Mouse (Mus musculus) adrenal gland (tissue): ENCODE measurements around the gene Dnase1l2.

ENCODE experiments used
- intact Hi-C: fragments of 180-260 bp; cut with DNase I; formaldehyde crosslinking; loops from one replicate; pipeline ENCODE4 v1.15.1; 2025
- long read RNA-seq, 2 experiments: library from polyadenylated mRNA; unstranded; transcript quantifications; one replicate each; pipeline ENCODE4 v2.0.0; 2020; ENCODE audit warnings: borderline replicate concordance in 1 of 2; ENCODE audit not compliant: insufficient replicate concordance in 1 of 2

Dnase1l2 gene
- long read RNA-seq, experiment 1, result 0 reads
- long read RNA-seq, experiment 2, result 0 reads

DNA sequence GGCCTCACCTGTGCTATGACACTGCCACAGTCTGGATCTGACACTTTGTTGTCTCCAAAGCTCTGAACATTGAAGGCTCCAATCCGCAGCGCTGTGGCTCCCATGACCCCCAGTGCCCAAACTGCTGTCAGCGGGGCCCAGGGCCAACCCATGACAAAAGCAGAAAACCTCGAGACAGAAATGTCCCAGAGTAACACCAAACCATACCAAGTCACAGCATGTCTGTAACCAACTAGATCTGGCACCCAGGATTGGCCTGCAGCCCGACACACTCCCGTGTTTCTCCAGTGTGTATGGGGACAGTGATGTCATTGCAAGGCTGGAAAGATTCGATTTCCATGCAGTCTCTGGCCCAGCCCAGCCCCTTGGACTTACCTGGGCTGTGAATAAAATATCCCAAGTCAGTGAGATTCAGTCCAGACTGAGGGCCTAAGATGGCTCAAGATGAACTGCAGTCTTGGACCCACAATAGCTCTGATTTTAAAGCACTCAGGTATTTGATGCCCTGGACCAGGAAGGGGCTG is at the start of gene Dnase1l2:
Dnase1l2 (minus strand) TSS at position 474 of the 524 bp plus-strand sequence.
- intact Hi-C loops, result no loop called here

GRCm38 (mm10) chr17:24490399-24490798 is 47.5 kb upstream of the Dnase1l2 start:
- intact Hi-C loops, result no loop called here

DNA sequence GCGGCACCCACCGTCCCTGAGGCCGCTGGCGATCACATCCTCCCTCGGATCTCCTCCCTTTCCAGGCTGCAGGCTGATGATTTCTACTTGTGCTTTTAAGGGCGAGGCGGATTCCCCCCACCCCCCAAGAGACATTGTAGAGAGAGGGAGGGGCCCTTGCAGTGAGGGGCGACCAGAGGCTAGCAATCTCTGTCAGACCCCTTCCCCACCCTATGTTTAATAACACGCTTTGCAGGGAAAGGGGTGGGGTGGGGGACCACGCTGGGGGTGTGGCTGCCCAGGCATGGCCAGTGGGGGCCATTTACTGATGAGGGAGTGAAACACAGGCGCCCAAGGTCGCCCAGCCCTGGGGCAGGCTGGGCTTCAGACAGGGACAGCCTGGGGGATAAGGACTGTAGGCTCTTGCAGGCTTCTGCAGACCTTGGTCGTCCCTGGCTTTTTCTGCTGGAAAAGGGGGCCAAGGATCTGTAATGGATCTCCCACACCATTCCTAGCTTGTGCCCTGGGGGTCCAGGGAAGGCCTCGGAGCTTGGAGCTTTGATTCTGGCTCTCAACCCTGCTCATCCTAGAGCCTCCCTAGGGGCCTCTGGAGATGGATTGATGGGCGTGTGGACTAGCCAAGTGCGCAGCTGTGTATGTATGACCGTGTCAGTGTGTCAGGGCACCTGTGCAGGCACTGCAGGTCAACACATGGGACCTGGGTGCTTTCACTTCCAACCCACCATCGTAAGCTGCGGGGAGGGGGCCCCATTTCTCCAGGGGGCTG is 46.5 kb upstream of the Dnase1l2 start:
- intact Hi-C loops, result loop anchor here (5.0 kb wide), 1 partner anchor 43 kb away; the partner anchor contains the start of gene Rab26

DNA sequence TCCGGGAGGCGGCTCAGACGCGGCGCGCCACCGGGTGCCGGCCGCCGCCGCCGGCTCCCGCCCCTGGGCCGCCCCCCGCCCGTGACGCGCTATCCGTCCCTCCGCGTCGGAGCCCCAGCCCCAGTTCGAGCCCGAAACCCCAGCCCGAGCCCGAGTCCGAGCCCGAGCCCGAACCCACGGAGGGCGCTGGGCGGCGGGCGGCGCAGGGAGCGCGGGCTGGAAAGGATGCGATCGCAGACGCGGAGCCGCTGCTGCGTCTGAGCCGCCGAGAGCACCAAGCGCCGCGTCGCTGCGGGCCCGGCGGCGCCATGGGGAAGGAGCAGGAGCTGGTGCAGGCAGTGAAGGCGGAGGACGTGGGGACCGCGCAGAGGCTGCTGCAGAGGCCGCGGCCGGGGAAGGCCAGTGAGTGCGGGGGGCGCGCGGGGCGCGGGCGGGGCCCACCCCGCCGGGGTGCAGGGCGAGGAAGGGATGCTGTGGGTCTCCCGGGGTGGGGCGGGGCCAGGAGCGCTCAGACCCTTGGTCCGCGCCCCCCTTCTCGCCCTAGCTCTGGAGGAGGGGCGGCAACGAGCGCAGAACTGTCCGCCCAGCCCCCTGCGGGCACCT is 45.9 kb upstream of the Dnase1l2 start:
- intact Hi-C loops, result loop anchor here (5.0 kb wide), 1 partner anchor 44 kb away; the partner anchor contains the start of gene Rab26

- intact Hi-C loops, result loop anchor here (5.0 kb wide), 1 partner anchor 44 kb away; the partner anchor contains the start of gene Rab26
Measured at GRCm38 (mm10) chr17:24488186-24488661, 45.3 kb upstream of the Dnase1l2 start, which contains the start of gene Caskin1. Gene Caskin1 (plus strand): TSS chr17:24488601.

DNA sequence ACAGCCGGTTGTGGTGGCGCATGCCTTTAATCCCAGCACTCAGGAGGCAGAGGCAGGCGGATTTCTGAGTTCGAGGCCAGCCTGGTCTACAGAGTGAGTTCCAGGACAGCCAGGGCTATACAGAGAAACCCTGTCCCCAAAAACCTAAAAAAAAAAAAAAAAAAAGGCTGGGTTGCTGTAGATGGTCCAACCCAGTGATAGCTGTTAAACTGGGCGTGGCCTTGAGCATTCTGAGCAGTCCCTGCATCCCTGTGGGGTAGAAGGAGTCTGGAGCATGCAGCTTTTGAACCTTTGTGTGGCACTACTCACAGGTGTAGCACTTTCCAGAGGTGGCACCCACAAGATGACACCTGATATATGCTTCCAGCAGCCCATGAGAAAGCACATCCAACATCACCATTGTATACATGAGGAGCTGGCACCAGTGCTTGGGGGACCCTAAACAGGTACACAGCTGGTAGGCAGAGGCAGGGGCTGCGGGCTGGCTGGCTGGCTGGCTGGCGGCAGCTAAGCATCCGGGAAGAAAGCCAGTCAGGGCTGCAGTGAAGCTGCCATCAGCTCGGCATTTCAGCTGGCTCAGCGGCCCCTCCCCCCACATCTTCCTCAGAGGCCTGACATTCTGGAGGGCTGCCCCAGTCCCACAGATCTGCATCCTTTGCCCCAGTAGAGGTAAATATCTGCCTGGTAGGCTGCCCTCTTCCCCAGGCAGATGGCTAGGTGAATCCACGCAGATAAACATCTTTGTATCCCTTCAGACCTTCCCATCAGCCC is 42.4 kb upstream of the Dnase1l2 start:
- intact Hi-C loops, result loop anchor here (5.0 kb wide), 1 partner anchor 47 kb away; the partner anchor contains the start of gene Rab26

GRCm38 (mm10) chr17:24483495-24483894 is 40.6 kb upstream of the Dnase1l2 start:
- intact Hi-C loops, result no loop called here

GRCm38 (mm10) chr17:24481027-24481815 is 38.3 kb upstream of the Dnase1l2 start:
- intact Hi-C loops, result no loop called here

- intact Hi-C loops, result no loop called here
Measured at GRCm38 (mm10) chr17:24480201-24480826, 37.4 kb upstream of the Dnase1l2 start.

DNA sequence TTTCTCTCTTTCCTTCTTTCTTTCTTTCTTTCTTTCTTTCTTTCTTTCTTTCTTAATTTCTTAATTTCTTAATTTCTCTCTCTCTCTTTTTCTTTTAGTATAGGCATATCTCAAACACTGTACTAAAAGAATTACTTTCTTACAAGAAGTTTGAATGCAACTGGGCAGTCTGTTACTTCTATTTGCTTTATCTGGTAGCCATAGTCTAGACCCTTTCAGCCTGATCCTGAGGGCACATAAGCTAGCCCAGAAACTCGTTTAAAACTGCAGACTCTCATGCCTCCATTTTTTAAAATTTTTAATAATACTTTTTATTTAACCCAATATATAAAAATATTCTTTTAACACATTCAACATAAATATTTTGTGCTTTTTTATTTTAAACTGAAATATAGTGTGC is 36.5 kb upstream of the Dnase1l2 start:
- intact Hi-C loops, result loop anchor here (5.0 kb wide), 1 partner anchor 33 kb away; no protein-coding TSS in a partner anchor

DNA sequence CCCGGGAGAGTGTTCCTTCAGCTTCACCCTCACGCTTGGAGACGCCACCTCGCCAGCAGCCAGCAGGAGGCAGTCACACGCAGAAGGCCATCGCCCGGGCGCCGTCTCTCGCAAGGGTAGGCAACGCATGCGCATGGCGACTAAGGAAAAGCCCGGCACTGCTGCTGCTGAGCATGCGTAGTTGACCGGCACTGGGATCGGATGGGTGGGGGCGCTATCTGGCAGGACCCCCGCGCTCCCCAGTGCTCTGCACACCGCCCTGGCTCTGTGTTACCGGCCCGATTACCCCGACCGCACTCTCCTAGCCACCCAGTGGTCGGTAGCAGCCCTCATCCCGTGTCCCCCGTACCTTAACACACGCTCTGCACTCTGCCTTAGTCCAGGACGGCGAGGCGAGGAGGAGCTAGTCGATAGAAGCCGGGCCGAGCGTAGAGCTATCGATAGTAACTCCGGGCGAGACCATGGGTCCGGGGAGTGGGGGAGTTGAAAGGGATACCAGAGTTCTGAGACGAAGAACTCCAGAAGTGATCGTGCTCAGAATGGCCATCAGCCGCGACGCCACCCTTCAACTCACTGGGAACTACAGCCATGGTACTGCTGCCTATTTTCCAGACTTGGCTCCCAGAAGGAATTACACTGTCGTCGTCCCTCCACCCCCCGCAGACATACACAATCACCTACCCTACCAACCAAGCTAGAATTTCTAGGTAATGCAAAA is 35.9 kb upstream of the Dnase1l2 start, which contains the start of gene Mlst8:
Mlst8 (minus strand) TSS at position 416 of the 718 bp plus-strand sequence.
- intact Hi-C loops, result loop anchor here (5.0 kb wide), 1 partner anchor 33 kb away; no protein-coding TSS in a partner anchor

DNA sequence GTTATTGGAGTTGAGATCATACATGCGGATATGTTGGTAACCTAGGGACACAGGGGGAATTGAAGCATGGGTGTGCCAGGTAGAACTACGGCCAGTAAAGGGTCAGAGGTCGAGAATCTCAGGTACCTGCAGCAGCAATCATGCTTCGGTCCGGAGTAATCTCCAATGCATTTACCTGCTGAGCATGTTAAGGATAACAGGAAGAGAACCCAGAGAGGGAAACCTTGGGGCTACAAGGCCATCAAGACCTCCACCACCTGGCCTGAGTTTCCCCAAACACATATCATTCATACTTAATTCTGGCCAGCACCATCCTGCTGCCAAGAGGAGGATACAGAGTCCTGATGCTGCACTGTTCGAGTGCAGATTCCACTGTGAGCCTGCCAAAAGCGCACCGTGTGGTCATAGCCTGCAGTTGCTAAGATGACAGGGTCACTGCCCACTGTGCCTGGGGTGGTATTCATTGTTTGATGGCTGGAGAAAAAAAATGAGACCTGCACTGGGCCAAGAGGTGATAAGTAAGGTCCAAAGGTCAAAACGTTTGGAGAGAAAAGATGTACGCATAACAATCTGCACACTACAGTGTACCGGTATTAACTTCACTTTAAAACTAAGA is 35.2 kb upstream of the Dnase1l2 start:
- intact Hi-C loops, result loop anchor here (5.0 kb wide), 1 partner anchor 34 kb away; no protein-coding TSS in a partner anchor

DNA sequence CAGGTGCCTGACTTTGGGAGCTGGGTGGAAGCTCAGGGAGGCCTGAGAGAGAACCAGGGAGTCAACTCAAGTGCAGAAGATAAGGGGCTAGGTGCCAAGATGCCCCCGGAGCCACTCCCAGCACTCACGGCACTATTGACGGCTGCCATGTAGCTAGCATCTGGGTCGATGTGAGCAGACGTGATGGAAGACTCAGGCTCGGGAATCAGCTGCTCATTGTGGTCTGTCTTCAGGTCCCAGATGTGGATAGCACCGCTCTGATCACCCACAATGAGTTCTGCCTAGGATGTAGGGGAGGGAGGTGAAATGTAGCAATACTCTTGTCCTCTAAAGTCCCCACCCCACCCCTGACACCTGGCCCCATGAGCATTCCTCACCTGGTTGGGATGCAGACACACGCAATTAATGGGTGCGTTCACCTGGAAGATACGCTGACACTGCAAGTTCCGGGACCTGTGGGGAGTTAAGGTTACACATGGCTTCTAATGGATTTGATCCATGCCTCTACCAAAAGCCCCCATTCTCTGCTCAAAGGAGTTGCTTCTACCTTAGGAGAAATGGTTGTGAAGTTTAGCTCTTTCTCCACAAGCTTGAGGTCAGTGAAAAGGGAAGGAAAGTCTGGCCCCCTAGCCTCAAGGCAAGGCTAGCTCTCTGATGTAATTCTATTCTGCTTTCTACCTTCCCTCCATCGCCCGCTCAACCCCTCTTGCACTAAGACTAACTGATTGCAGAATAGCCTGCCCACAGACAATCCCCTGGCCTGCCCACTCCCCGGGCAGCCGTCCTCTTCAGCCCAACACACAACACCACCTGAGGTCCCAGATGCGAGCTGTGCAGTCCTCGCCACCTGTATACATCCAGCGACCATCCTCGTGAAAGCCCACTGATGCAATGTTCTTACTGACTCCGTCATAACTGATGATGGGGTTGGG is 34.4 kb upstream of the Dnase1l2 start:
- intact Hi-C loops, result loop anchor here (5.0 kb wide), 1 partner anchor 35 kb away; no protein-coding TSS in a partner anchor

GRCm38 (mm10) chr17:24476022-24476776 is 33.3 kb upstream of the Dnase1l2 start:
- intact Hi-C loops, result loop anchor here (5.0 kb wide), 1 partner anchor 36 kb away; no protein-coding TSS in a partner anchor

DNA sequence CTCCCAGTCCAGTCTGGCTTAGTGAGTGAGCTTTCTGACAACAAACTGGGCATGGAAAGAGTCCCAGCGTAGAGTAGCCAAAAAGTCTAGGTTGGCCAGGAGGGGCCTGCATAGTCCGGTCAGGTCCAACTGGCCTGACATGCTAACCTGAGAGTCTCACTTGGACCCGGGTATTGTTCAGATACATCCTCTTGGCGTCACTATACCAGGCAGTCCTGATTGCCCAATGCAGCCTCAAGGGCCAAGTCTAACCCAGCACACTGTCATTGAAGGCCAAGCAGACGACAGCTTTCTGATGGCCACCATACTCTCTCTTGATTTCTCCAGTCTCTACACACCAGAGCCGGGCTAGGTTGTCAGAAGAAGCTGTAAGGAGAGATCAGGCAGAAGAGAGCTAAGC is 32.7 kb upstream of the Dnase1l2 start:
- intact Hi-C loops, result loop anchor here (5.0 kb wide), 1 partner anchor 37 kb away; no protein-coding TSS in a partner anchor

DNA sequence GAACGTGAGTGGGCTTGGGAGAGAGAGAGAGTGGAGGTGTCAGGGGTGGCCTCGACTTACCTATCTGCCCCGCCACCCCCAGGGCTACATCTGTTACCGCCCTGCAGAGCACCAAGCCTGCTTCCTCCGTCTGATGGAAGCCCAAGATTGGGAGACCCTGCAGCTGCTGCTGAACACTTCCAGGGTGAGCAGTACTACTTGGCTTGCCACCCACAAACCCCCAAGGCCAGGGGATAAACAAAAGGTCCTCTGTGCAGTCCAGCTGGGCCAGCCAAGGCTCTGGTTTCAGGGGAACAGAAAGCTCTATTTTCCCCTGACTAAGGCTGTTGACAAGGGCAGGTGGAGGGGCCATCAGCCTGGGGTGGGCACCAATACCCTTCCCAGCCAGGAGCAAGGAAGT is 31.7 kb upstream of the Dnase1l2 start:
- intact Hi-C loops, result no loop called here
